Mouse (Mus musculus) megakaryocyte progenitor cell, adult 5-6 weeks (primary cell): ENCODE results near the gene Tinf2. TPM values are rescaled to one million over a fixed set of nuclear protein-coding genes. Genes with fewer than 3 reads are reported as not detected.

Source experiments
- ATAC-seq: replicated peaks from 2 replicates; pipeline ENCODE4 v1.8.0; 2016; ENCODE audit warnings: mild to moderate bottlenecking, moderate TSS enrichment, inconsistent platforms; ENCODE audit not compliant: poor library complexity
- total RNA-seq, 2 experiments: library from RNA; stranded (forward) in 1 of 2; stranded (reverse) in 1 of 2; fragments of 157-497, 149-512 nt in 1 of 2; fragments of 200-1000 nt in 1 of 2; gene quantifications; 2 replicates each; pipeline versions ENCODE4 v1.2.3 to v1.2.4; 2015 to 2017

Tinf2 gene
- total RNA-seq, 2 experiments from 2014 or later: 17.7 to 23.1 TPM

- ATAC-seq: no peak
These were observed 24.5 kb upstream of the Tinf2 start for GRCm38 (mm10) chr14:55706051-55706600.

- ATAC-seq: no peak
These were observed 21.1 kb upstream of the Tinf2 start for GRCm38 (mm10) chr14:55702761-55703160.

- ATAC-seq: no peak
These were observed 19.5 kb upstream of the Tinf2 start for GRCm38 (mm10) chr14:55701131-55701530.

GRCm38 (mm10) chr14:55697226-55697625 is 15.6 kb upstream of the Tinf2 start:
- peak; percentile 88 for ATAC-seq

- no peak for ATAC-seq
These were observed 7.8 kb upstream of the Tinf2 start for GRCm38 (mm10) chr14:55689433-55689832.

- 0 out of 2 replicates have a peak, but pooled peaks have one; percentile 1 for ATAC-seq
These were observed 486 bp upstream of the Tinf2 start for GRCm38 (mm10) chr14:55682118-55682493.

- no peak for ATAC-seq
These were observed 4.0 kb downstream of the Tinf2 start for GRCm38 (mm10) chr14:55677615-55678014.

- no peak for ATAC-seq
These were observed 8.9 kb downstream of the Tinf2 start for GRCm38 (mm10) chr14:55672741-55673060.

- peak; percentile 98 for ATAC-seq
These were observed 9.5 kb downstream of the Tinf2 start, which contains the start of the genes Gmpr2 and Nedd8 for GRCm38 (mm10) chr14:55671833-55672740. TSS of gene Gmpr2 (plus strand) at chr14:55671941. TSS of gene Nedd8 (minus strand) at chr14:55672124.

- ATAC-seq: no peak
These were observed 10.2 kb downstream of the Tinf2 start for GRCm38 (mm10) chr14:55671486-55671832.

GRCm38 (mm10) chr14:55660636-55661035 is 21.0 kb downstream of the Tinf2 start:
- ATAC-seq: no peak

GRCm38 (mm10) chr14:55659960-55660573 is 21.6 kb downstream of the Tinf2 start, which contains the start of gene Mdp1:
TSS of gene Mdp1 (minus strand) at chr14:55660508.
- peak; percentile 98 for ATAC-seq

GRCm38 (mm10) chr14:55658011-55658410 is 23.6 kb downstream of the Tinf2 start:
- ATAC-seq: no peak

GRCm38 (mm10) chr14:55656935-55657334 is 24.7 kb downstream of the Tinf2 start:
- ATAC-seq: no peak

- ATAC-seq: no peak
These were observed 30.1 kb downstream of the Tinf2 start for GRCm38 (mm10) chr14:55651528-55651927.

- no peak for ATAC-seq
These were observed 31.7 kb downstream of the Tinf2 start, which contains the start of gene Tssk4 for GRCm38 (mm10) chr14:55649884-55650283. TSS of gene Tssk4 (plus strand) at chr14:55650184.

GRCm38 (mm10) chr14:55644261-55644888 is 37.2 kb downstream of the Tinf2 start:
- ATAC-seq: no peak

GRCm38 (mm10) chr14:55643060-55643907 is 38.3 kb downstream of the Tinf2 start, which contains the start of gene Tm9sf1:
TSS of gene Tm9sf1 (minus strand) at chr14:55643806.
- peak; percentile 78 for ATAC-seq

- ATAC-seq: peak; percentile 16
These were observed 39.0 kb downstream of the Tinf2 start for GRCm38 (mm10) chr14:55642679-55643059.

- no peak for ATAC-seq
These were observed 40.3 kb downstream of the Tinf2 start for GRCm38 (mm10) chr14:55641291-55641690.
